Mouse (Mus musculus): ENCODE measurements around the gene B4galnt4. TPM values are rescaled to one million over a fixed set of nuclear protein-coding genes. Genes with fewer than 3 reads are reported as not detected.

B4galnt4 gene
- polyA plus RNA-seq, 1 experiment: 109 TPM

GRCm38 (mm10) chr7:141052016-141052415, 8.9 kb upstream of the B4galnt4 start:
- no peak overlapping the region for H3K27ac ChIP-seq (ENCODE audit: insufficient read depth, low read length)
- no peak for TF ChIP-seq CTCF (IDR thresholded peaks at IDR 0.05; ENCODE audit: extremely low read depth, insufficient read depth, low read length)
- TF ChIP-seq POLR2A (IDR thresholded peaks at IDR 0.05; ENCODE audit: extremely low read depth, insufficient read depth, low read length): no peak
- H3K4me3 ChIP-seq (ENCODE audit: insufficient read depth, low read length): no peak overlapping the region
- H3K4me1 ChIP-seq (ENCODE audit: control insufficient read depth, insufficient read depth, low read length): peaks cover 5% of the 10 kb centered on the region

- H3K4me1 ChIP-seq (ENCODE audit: control insufficient read depth, insufficient read depth, low read length): peaks cover 4% of the 10 kb centered on the region
- TF ChIP-seq CTCF (IDR thresholded peaks at IDR 0.05; ENCODE audit: extremely low read depth, insufficient read depth, low read length) (no peak), POLR2A (IDR thresholded peaks at IDR 0.05; ENCODE audit: extremely low read depth, insufficient read depth, low read length) (no peak)
- no peak overlapping the region for H3K27ac ChIP-seq (ENCODE audit: insufficient read depth, low read length)
- no peak overlapping the region for H3K4me3 ChIP-seq (ENCODE audit: insufficient read depth, low read length)
Observed at GRCm38 (mm10) chr7:141052421-141052820, 8.5 kb upstream of the B4galnt4 start.

GRCm38 (mm10) chr7:141055785-141056184, 5.1 kb upstream of the B4galnt4 start:
- Histone ChIP-seq H3K4me3 (ENCODE audit: insufficient read depth, low read length) (no peak overlapping the region), H3K4me1 (ENCODE audit: control insufficient read depth, insufficient read depth, low read length) (no peaks in the 10 kb centered on the region), H3K27ac (ENCODE audit: insufficient read depth, low read length) (no peak overlapping the region)
- no peak for TF ChIP-seq POLR2A (IDR thresholded peaks at IDR 0.05; ENCODE audit: extremely low read depth, insufficient read depth, low read length)
- no peak for TF ChIP-seq CTCF (IDR thresholded peaks at IDR 0.05; ENCODE audit: extremely low read depth, insufficient read depth, low read length)

- Histone ChIP-seq H3K4me1 (ENCODE audit: control insufficient read depth, insufficient read depth, low read length) (peaks cover 2% of the 10 kb centered on the region; the same call in 1 of the 2 replicates), H3K4me3 (ENCODE audit: insufficient read depth, low read length) (no peak overlapping the region), H3K27ac (ENCODE audit: insufficient read depth, low read length) (no peak overlapping the region)
- TF ChIP-seq POLR2A (IDR thresholded peaks at IDR 0.05; ENCODE audit: extremely low read depth, insufficient read depth, low read length): no peak
- no peak for TF ChIP-seq CTCF (IDR thresholded peaks at IDR 0.05; ENCODE audit: extremely low read depth, insufficient read depth, low read length)
Observed at GRCm38 (mm10) chr7:141056976-141057375, 3.9 kb upstream of the B4galnt4 start.

GRCm38 (mm10) chr7:141057541-141057940, 3.4 kb upstream of the B4galnt4 start:
- Histone ChIP-seq H3K4me3 (ENCODE audit: insufficient read depth, low read length) (no peak overlapping the region), H3K4me1 (ENCODE audit: control insufficient read depth, insufficient read depth, low read length) (peaks cover 3% of the 10 kb centered on the region; the same call in 1 of the 2 replicates), H3K27ac (ENCODE audit: insufficient read depth, low read length) (no peak overlapping the region)
- TF ChIP-seq CTCF (IDR thresholded peaks at IDR 0.05; ENCODE audit: extremely low read depth, insufficient read depth, low read length) (no peak), POLR2A (IDR thresholded peaks at IDR 0.05; ENCODE audit: extremely low read depth, insufficient read depth, low read length) (no peak)

GRCm38 (mm10) chr7:141058601-141059341, 2.1 kb upstream of the B4galnt4 start:
- peaks cover 5% of the 10 kb centered on the region; the same call in 1 of the 2 replicates for H3K4me1 ChIP-seq (ENCODE audit: control insufficient read depth, insufficient read depth, low read length)
- H3K4me3 ChIP-seq (ENCODE audit: insufficient read depth, low read length): no peak overlapping the region
- TF ChIP-seq POLR2A (IDR thresholded peaks at IDR 0.05; ENCODE audit: extremely low read depth, insufficient read depth, low read length): no peak
- TF ChIP-seq CTCF (IDR thresholded peaks at IDR 0.05; ENCODE audit: extremely low read depth, insufficient read depth, low read length): no peak
- H3K27ac ChIP-seq (ENCODE audit: insufficient read depth, low read length): no peak overlapping the region

- H3K4me1 ChIP-seq (ENCODE audit: control insufficient read depth, insufficient read depth, low read length): peaks cover 5% of the 10 kb centered on the region
- TF ChIP-seq CTCF (IDR thresholded peaks at IDR 0.05; ENCODE audit: extremely low read depth, insufficient read depth, low read length): no peak
- no peak for TF ChIP-seq POLR2A (IDR thresholded peaks at IDR 0.05; ENCODE audit: extremely low read depth, insufficient read depth, low read length)
- peak overlapping the region; percentile 69 for H3K4me3 ChIP-seq (ENCODE audit: insufficient read depth, low read length)
- peak overlapping the region; percentile 74; the same call in 1 of the 2 replicates for H3K27ac ChIP-seq (ENCODE audit: insufficient read depth, low read length)
Observed at GRCm38 (mm10) chr7:141059929-141060328, 975 bp upstream of the B4galnt4 start.

GRCm38 (mm10) chr7:141061269-141061692, 377 bp downstream of the B4galnt4 start:
- no peak for TF ChIP-seq CTCF (IDR thresholded peaks at IDR 0.05; ENCODE audit: extremely low read depth, insufficient read depth, low read length)
- TF ChIP-seq POLR2A (IDR thresholded peaks at IDR 0.05; ENCODE audit: extremely low read depth, insufficient read depth, low read length): no peak
- peaks cover 5% of the 10 kb centered on the region for H3K4me1 ChIP-seq (ENCODE audit: control insufficient read depth, insufficient read depth, low read length)
- peak overlapping the region; percentile 69 for H3K4me3 ChIP-seq (ENCODE audit: insufficient read depth, low read length)
- H3K27ac ChIP-seq (ENCODE audit: insufficient read depth, low read length): peak overlapping the region; percentile 53

- peaks cover 5% of the 10 kb centered on the region for H3K4me1 ChIP-seq (ENCODE audit: control insufficient read depth, insufficient read depth, low read length)
- peak overlapping the region; percentile 69; the same call in 1 of the 2 replicates for H3K4me3 ChIP-seq (ENCODE audit: insufficient read depth, low read length)
- no peak overlapping the region for H3K27ac ChIP-seq (ENCODE audit: insufficient read depth, low read length)
Observed at GRCm38 (mm10) chr7:141062525-141062924, 1.6 kb downstream of the B4galnt4 start.

GRCm38 (mm10) chr7:141063353-141063752, 2.4 kb downstream of the B4galnt4 start:
- TF ChIP-seq POLR2A (IDR thresholded peaks at IDR 0.05; ENCODE audit: extremely low read depth, insufficient read depth, low read length) (no peak), CTCF (IDR thresholded peaks at IDR 0.05; ENCODE audit: extremely low read depth, insufficient read depth, low read length) (no peak)
- H3K27ac ChIP-seq (ENCODE audit: insufficient read depth, low read length): no peak overlapping the region
- no peak overlapping the region for H3K4me3 ChIP-seq (ENCODE audit: insufficient read depth, low read length)
- peaks cover 5% of the 10 kb centered on the region for H3K4me1 ChIP-seq (ENCODE audit: control insufficient read depth, insufficient read depth, low read length)

More at GRCm38 (mm10) chr7:141062525-141062924, 1.6 kb downstream of the B4galnt4 start:
- no peak for TF ChIP-seq CTCF (IDR thresholded peaks at IDR 0.05; ENCODE audit: extremely low read depth, insufficient read depth, low read length)
- no peak for TF ChIP-seq POLR2A (IDR thresholded peaks at IDR 0.05; ENCODE audit: extremely low read depth, insufficient read depth, low read length)

Data from cortical plate, adult 2 months (tissue).